Mouse (Mus musculus) A20 (cell line): Measurements from ENCODE around the gene Fkbp10.
A peak's percentile ranks its signal among the peaks of the same experiment; 100 is the strongest.

Experiments
- DNase-seq: peaks from one replicate; pipeline ENCODE4 v3.0.0-alpha.2; 2011; ENCODE audit warnings: low read depth, low spot score

The Fkbp10 gene

DNA sequence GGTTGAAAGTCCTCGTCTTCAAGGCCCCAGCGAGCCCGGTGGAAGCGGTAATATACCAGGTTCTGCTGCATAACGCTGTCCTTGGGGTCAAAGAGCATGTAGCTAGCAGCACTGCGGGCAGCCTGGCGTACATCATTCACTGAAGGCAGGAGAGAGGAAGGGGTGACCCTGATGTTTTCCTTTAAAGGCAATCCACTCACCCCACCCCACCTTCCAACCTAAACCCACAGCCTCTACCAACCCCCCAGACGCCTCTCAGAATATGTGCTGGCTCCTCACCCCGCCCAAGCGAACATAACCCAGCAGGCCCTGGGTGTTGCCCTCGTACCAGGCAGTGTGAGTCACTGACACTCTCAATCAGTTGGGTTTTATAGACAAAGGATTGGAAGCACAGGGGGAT is 3.8 kb upstream of the Fkbp10 start:
- DNase-seq: no peak

DNA sequence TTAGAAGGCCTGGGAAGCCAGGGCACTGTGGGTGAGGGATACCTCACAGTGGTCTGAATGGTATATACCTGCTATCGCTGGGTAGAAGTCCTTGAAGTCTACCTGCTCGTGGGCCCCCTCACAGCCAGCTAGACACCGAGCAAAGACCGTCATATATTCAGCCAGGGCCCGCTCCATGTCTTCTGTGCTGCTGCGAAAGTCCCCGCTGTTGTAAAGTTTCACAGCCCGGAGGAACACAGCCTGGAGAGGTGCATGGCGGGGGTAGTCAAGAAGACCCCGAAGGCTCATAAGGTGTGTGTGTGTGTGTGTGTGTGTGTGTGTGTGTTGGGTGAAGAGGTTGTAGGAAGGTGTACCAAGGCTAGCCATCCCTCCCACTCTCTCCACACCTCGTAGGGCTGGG is 2.0 kb upstream of the Fkbp10 start:
- DNase-seq: no peak

DNA sequence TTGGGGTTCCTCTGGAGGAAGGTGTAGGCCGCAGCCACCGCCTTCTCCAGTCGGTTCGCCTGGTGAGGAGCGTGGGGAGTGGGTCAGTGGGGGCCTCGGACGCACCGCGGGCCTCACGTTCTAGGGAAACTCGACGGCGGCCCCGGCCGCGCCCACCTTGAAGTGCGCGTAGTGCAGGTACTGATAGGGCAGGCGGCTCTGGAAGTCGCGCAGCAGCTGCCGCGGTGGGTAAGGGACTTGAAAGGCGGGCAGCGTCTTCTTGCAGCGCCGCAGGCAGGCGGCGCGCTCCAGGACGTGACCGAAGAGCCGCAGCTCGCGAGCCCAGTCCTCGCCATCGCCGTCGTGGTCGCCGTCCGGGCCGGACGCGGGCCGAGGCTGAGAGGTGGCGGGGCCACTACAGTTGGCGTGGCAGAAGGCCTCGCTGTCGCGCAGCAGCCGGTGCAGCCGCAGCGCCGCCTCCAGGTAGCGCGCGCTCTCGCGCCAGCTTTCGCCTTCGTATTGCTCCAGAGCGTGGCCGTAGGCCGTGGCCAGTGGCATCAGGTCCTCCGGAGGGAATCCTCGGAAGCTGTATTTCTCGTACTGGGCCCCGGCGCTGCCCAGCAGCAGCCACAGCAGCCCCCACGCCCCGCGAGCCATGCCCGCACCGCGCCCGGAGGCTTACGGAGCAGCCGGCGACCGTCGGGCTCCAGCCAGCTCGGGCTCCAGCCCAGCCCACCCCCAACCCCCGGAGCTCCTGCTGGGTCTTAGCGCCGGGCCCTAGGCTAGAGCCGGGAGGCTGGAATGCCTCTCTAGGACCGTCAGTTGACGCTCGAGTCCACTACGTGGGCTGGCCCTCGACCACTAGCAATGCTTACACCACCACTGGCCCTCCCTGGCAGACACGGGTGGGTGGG is 1.2 kb upstream of the Fkbp10 start, which contains the start of gene P3h4:
Gene P3h4 (minus strand): TSS at position 816 of the 893 bp plus-strand sequence.
- no peak for DNase-seq

DNA sequence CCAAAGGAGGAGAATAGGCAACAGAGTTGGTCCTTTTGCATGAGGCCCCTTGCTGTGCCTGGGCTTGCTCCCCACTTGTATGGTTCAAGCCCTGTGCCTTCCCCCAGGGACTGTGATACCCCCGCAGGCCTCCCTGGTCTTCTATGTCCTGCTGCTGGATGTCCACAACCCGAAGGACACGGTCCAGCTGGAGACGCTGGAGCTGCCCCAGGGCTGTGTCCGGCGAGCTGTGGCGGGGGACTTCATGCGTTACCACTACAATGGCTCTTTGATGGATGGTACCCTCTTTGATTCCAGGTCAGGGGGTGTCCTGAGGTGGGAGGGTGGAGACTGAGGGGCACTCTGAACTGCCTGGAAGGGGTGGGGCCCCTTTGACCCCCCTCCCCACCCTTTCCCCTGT is 6.0 kb downstream of the Fkbp10 start:
- DNase-seq: no peak

DNA sequence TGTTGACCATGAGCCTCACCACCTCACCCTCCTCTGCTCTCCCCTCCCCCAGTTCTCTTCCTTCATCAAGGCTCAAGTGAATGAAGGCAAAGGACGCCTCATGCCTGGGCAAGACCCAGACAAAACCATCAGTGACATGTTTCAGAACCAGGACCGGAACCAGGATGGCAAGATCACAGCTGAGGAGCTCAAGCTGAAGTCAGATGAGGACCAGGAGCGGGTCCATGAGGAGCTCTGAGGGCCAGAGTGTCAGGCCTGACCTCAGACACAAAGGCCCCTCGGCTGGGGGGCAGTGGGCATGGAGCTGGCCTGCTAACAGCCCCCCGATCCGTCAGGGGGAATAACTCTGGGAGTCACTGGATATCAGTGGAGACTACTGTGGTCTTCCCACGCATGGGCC is 8.3 kb downstream of the Fkbp10 start:
- no peak for DNase-seq

DNA sequence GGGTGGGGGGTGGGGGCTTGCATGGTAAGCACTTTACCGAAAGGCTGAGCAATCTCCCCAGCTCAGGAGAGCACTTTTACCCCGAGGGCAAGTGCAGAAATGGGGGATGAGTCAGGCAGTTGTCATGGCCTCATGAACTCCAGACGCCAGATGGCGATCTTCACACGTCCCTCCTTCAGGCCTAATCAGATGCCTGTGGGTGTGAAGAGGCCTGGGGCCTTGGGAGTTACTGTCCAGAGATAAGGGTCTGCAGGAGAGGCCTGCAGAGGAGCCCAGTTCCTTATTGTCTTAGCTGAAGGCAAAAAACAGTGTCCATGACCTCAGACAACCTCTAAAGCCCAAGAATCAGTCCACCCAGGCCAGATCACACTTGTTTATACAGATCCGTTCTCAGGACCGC is 10.4 kb downstream of the Fkbp10 start:
- DNase-seq: peak; percentile 82

DNA sequence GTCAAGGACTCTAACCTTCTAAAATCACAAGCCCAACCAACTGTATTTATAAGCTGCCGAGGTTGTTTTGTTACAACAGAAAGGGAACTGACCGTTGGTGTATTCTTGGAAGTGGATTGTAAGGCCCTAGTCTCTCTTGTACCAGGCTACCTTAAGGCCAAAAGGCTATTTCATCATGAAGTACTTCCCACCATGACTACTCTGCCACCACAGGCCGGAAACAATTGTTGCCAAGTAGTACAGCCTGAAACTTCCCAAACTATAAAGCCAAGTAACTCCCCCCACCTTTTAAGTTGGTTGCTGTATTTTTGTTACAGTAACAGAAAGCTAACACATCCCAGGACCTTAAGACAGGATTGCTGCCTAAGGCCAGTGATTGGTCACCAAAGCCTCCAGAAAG is 11.3 kb downstream of the Fkbp10 start:
- no peak for DNase-seq

DNA sequence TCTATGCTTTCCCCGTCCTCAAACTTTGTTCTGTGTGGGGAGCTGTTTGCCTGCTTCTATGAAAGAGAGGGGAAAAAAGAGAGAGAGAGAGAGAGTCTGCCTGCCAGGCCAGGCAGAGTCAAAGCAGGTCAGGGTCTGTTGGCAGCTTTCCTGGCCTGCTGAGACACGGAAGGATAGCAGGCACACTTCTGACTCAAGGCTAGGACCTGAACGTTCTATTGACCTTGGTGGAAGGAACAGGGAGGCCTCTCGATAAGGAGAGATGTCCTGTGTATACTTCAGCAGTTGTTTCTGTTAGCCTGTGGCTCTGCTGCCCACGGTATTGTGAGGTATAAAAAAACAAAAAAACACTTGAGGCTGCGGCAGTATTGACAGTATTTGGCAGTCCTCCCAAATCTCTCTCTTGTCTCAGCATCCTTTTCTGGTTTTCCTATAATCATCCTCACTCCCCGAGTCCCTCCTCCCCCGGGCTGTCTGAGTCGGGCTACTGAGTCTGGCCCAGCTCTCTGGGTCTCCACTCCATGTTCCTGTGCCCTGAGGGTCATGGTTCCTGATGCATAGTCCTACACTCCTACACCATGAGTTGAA is 13.2 kb downstream of the Fkbp10 start:
- DNase-seq: no peak

DNA sequence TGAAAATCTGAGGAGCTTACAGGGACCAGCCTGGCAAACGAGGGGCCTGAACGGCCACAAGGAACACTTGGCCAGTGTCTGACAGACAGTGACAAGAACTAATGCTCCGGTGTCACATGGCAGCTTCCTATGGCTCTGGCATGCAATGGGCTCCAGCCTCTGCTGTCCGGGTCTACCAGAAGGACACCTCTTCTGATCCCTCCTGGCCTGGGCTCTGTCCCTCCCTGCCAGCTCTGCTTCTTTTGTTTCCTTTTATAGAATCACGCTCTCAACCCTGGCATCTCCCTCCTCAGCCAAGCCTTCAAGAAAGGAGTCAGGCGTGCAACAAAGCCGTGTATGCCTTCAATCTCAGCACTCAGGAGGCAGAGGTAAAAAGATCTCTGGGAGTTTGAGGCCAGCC is 14.6 kb downstream of the Fkbp10 start:
- DNase-seq: no peak

DNA sequence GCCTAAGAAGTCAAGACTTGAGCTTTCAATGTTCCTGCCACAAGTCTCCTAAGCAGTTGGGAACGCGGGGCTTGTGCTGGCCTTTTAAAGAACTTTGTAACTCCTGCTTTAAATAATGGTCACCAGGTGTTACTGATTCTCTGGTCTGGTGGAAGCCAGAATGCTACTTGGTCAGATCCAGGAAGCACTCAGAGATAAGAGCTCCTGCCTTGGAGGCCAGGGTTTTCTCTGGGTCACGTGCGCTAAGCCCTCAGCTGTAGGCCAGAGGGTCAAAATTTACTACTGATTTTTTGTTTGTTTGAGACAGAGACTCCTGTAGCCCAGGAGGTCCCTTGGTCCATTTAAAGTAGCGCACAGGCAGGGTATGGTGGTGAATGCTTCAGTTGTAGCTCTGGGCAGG is 16.5 kb downstream of the Fkbp10 start:
- no peak for DNase-seq

DNA sequence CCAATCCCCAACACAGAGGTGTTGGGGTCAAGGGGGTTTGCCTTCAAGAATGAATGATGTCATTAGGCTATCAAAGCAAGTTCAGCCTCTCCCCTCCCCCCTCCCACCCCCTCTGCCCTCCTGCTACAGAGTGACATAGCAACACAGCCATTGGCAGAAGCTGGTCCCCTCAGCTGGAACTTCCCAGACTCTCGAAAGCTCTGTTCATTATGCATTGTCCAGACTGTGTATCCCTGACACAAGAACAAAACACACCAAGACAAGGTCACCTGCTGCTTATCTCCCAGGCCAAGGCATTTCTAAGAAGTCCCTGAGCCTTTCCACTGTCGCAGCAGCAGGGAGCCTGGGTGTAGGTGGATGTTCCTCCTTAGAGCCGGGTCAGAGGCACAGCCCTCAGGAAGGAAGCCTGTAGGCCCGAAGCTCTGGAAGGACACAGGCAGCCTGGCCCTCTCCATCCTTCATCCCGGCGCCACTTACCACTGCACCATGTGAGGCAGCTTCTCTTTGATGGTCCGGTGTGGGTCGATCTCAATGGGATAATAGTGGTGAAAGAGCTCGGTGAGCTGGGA is 20.3 kb downstream of the Fkbp10 start:
- no peak for DNase-seq

DNA sequence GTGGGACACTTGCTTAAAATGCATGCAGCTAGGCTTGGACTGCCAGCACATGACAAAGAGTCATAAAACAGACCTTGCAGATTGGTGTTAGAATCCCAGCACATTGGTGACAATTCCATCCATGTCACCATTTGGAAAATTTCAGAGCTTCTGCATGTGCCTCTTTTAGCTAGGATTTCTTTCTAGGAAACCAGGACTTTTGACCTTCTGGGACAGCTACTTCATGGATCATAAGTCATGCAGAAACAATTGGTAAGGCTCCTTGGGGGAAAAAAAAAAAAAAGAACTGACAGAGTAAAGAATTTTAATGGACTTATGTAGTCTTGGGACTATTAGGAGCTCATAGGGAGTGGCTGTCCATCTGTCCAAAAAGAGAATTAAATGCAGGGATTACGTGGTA is 22.4 kb downstream of the Fkbp10 start:
- DNase-seq: no peak

DNA sequence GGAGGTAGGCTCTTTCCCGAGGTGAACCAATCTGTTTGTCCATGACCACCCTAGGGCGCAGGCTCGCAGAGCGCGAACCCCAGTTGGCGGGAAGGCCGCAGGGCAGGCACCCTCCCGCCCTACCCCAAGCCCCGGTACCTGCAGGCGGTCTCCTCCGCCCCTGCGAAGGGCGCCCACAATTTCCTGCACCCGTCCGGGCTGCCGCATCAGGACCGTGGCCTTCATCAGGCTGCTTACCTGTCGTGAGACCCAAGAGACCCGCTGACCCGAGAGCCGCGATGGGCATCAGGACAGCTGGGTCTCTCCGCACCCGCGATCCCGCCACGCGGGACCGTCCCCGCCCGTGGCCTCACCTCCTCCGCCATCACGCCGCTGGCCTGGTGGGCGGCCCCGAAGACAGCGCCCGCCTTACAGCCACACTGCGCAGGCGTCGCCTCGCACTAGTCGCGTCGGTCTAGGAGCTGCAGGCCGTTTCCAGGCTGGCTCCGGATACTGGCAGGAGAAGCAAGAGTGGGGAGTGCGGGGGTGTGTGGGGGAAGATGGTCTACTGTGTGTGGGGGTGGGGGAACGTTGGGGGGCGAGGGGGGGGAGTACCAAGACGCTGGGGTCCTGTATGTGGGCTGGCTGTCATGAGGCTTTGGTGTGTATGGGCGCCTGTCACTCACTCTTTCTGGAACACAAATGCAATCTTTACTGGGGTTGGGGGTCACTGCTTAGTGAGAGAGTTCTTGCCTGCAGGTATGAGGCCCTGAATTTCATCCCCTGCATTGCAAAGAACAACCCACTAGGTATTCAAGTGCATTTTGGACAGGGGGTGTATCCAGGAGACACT is 25.4 kb downstream of the Fkbp10 start:
- DNase-seq: peak; percentile 87

DNA sequence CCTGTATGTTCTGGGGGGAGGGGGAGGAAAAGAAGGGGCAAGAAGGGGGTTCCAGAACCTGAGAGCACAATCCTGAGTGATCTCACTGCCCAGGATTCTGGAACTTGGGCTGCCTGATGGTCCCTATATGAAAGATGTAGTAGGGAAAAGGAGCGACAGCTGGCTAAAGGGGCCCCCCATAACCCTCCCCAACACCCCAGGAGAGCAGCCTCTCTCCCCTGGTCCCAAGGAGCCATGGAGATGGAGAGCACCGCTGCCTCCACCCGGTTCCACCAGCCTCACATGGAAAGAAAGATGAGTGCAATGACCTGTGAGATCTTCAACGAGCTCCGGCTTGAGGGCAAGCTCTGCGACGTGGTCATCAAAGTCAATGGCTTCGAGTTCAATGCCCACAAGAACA is 26.3 kb downstream of the Fkbp10 start, which contains the start of the genes Nt5c3b and Klhl10:
Gene Nt5c3b (minus strand): TSS at position 12 of the 400 bp plus-strand sequence.
Gene Klhl10 (plus strand): TSS at position 121 of the 400 bp plus-strand sequence.
- DNase-seq: no peak

DNA sequence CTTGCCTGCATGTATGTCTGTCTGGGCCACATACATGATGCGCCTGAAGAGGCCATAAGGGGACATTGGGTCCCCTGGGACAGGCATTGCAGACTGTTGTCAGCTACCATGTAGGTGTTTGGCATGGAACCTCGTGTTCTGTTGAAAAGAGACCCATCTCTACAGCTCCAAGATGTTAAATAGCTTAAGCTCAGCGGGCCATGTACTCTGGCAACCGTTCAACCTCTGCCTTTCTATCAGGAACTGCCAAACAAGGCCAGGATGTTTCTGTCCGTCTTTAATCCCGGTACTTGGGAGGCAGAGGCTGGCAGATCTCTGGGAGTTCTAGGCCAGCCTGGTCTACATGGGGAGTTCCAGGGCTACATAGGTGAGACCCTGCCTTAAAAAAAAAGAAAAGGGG is 27.1 kb downstream of the Fkbp10 start:
- no peak for DNase-seq

DNA sequence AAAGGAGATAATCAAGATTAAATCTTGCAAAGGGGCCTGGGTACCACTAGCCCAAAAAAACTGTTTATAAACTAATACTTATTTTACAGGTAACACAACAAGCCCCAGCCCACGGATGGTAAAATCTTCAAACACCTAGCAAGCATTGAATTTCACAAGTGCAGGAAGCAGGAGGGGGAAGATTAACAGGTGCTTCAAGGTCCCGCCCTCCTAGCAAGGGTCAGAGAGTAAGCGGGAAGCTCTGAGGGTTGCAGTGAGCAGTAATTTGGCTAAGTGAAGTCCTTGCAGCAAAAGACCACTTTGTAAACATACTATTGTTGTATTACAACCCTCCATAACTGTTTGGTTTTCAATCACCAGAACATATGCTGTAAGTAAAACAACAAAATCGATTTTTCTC is 41.8 kb downstream of the Fkbp10 start:
- DNase-seq: peak; percentile 49

DNA sequence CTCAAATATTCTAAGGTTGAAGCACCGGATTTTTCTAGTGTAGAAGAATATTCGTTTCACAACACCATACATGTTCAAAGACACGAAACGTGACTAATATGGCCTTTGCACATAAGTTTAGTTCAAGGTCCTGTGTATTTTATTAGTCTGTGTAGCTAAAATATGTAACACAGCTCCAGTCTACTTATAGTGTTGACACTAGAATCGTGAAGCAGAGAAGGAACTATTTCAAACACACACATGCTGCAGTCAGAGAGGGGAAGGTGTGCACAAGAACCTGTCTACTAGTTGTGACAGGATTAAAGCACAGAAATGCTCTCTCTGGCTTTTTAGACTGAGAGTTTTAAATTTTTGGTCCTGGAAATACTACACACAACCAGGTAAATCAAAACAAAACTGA is 42.2 kb downstream of the Fkbp10 start:
- peak; percentile 55 for DNase-seq

DNA sequence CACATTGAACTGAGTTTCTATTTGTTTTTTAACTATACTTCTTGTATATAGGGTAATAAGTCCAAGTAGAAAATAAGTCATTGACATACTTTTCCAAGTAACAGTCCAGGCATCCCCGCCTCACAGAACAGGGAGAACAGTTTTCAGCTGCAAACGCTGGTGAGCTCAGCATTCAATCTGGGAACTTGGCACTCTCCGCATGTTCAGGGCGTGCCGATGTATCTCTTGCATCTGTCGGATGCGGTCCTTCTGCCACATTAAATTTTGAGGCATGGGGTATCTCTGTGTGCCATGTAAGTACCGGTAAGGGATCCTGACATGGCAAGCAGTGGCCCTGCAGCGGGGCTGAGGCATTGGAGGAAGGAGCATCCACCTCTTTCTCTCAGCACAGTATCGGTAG is 47.2 kb downstream of the Fkbp10 start:
- DNase-seq: no peak

DNA sequence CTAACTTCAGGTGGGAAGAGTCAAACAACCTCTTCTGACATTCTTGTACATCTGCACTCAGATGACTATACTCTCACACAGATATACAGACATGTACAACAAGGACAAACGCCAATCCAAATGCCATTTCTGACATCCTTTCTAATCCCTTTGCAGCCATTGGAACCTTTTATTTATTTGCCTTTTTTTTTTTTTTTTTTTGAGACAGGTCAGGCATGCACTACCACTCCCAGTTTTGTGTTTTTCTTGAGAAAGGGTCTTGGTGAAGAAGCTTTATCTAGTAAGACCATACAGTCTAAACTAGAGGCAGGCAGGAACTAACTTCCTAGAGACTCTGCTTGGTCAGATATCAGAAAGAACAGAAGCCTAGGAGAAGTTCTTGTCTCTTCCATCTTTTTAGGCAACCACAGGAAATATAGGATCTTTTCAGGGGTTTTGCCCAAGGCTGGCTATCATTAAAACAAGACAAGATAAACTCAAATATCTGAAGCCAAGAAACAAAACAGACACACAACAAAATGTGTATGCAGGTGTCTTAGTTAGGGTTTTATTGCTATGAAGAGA is 49.8 kb downstream of the Fkbp10 start:
- DNase-seq: no peak

DNA sequence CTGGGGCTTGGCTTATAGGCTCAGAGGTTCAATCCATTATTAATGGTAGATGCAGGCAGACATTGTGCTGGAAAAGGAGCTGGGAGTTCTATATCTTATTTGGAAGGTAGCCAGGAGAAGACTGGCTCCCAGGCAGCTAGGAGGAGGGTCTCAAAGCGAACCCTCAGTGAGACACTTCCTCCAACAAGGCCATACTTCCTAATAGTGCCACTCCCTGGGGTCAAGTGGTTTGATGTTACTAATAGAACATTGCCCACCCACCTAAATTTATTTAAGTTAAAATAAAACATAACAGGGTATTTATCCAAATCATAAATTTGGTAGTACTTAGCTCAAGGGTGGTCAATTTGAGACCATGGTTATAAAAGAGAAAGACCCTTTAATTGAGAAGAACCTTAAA is 50.3 kb downstream of the Fkbp10 start:
- DNase-seq: no peak

DNA sequence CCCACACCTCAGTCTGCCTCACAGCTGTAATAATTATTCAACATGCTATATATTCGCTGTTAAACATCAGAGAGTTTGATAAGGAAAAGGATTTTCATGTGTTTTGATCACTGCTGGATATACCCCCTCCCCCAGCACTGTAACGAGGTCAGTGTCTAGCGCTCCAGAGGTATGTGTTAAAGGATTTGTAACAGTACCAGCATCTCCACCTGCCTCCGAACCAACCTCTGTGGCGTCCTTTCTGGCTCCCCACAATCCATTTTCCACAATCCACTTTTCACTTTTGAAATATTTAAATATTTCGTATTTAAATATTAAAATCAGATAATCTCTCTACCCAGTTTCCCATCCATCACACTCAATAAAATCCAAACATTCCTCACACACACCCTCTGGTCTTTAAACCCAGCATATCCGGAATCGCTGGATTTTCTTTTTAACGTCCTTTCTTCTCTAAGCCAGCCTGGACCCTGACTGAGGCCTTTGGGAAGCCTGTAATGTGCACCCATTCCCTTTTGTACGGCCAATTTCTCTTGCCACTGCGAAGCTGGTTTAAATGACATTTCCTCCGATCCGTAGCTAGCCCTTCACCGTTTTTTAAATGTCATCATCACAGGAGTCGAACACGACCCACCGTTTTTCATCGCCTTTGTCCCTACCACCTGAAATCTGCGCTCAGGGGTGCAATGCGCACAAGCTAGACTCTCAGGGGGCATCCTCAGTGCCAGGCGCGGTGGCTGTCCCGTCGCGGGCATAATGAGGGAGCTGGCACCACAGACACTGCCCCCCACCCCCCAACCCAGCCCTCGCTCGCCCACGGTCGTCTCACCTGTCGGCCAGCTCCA is 56.1 kb downstream of the Fkbp10 start:
- no peak for DNase-seq
